ENCODE assay signal across 31 mouse cellular contexts in the genomic region with DNA sequence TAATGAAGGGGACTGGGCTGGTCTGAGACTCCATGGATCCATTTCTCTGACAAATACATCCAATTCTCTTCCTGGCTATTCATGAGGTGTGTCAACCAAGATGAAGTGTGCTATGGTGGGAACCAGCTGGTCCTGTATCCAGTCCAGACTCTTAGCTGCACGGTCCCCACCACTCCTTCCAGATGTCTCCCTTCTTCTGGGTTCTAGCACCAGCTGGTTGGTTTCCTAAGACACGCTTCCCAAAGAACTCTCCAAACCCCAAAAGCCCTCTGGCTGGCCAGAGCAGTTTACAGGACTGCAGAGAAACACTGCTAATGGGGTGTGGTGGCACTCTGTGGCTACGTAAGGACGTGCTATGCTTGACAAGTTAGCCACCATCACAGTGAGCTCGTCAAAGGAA. TPM values are rescaled to one million over a fixed set of nuclear protein-coding genes. Genes with fewer than 3 reads are reported as not detected.
A peak's percentile ranks its signal among the peaks of the same experiment; 100 is the strongest.
DNase-seq lines count a peak whose midpoint lies in the region; ATAC-seq lines count a peak whose summit lies in the region.
"Had no signal": no experiment of that assay in that cellular context is flagged by ENCODE, and none has a peak within 500 bp of the region (broad histone marks: within the 10 kb centered on the region; RNA-seq: fewer than 3 reads in every experiment).

No protein-coding gene starts in this region.

- H3K27ac ChIP-seq in heart, embryonic 10.5 days = no peak overlapping the region
- H3K27ac ChIP-seq in midbrain, embryonic 11.5 days (ENCODE audit: low read depth, low read length) = no peak overlapping the region
- H3K27ac ChIP-seq in midbrain, embryonic 10.5 days (replicated peaks) = no peak overlapping the region
- peak overlapping the region; percentile 72 for H3K27ac ChIP-seq in lung, embryonic 15.5 days
- H3K27ac ChIP-seq: forebrain, embryonic 13.5 days; heart, embryonic 13.5 days; hindbrain, embryonic 14.5 days; layer of hippocampus, adult 2 months; liver, embryonic 12.5 days had no signal

- H3K4me2 ChIP-seq in midbrain, embryonic 11.5 days = no peak overlapping the region
- no peak overlapping the region for H3K4me2 ChIP-seq in lung, embryonic 15.5 days
- H3K4me2 ChIP-seq: forebrain, embryonic 13.5 days; heart, embryonic 13.5 days; hindbrain, embryonic 14.5 days; liver, embryonic 12.5 days had no signal

- ATAC-seq in midbrain, embryonic 11.5 days (ENCODE audit: low FRiP score) = no peak
- ATAC-seq in lung, embryonic 15.5 days (ENCODE audit: borderline replicate concordance, extremely low read depth, low FRiP score, low TSS enrichment) = peak; percentile 97
- ATAC-seq: forebrain, embryonic 13.5 days; inflammation-experienced regulatory T-cells, adult 6 months; liver, embryonic 12.5 days; liver, postnatal 0 days had no signal

- intact Hi-C loops in heart, postnatal 10 days (cut with DNase I) = no loop called here

- 56% methylated on average over 5 of the region's 5 CpGs for WGBS in heart, embryonic 10.5 days
- 84% methylated on average over 5 of the region's 5 CpGs for WGBS in midbrain, embryonic 11.5 days
- 83% methylated on average over 5 of the region's 5 CpGs for WGBS in midbrain, embryonic 10.5 days
- WGBS in lung, embryonic 15.5 days = 32% methylated on average over 5 of the region's 5 CpGs

- H3K4me1 ChIP-seq in heart, embryonic 10.5 days = peaks cover 27% of the 10 kb centered on the region
- no peaks in the 10 kb centered on the region for H3K4me1 ChIP-seq in midbrain, embryonic 11.5 days (ENCODE audit: control insufficient read depth, insufficient read depth, low read length)
- peaks cover 8% of the 10 kb centered on the region for H3K4me1 ChIP-seq in midbrain, embryonic 10.5 days
- peaks cover 21% of the 10 kb centered on the region for H3K4me1 ChIP-seq in lung, embryonic 15.5 days
- H3K4me1 ChIP-seq: forebrain, embryonic 13.5 days had no signal

- no peaks in the 10 kb centered on the region for H3K27me3 ChIP-seq in heart, embryonic 10.5 days (ENCODE audit: insufficient read depth, poor library complexity, severe bottlenecking)
- no peaks in the 10 kb centered on the region for H3K27me3 ChIP-seq in midbrain, embryonic 11.5 days (ENCODE audit: control insufficient read depth, insufficient read depth, low read length)
- H3K27me3 ChIP-seq in midbrain, embryonic 10.5 days (ENCODE audit: low read depth, poor library complexity, severe bottlenecking) = peaks cover 16% of the 10 kb centered on the region
- H3K27me3 ChIP-seq in lung, embryonic 15.5 days = no peaks in the 10 kb centered on the region
- H3K27me3 ChIP-seq: forebrain, embryonic 13.5 days; heart, embryonic 13.5 days; liver, embryonic 12.5 days had no signal

- H3K9me3 ChIP-seq in heart, embryonic 10.5 days = no peaks in the 10 kb centered on the region
- no peaks in the 10 kb centered on the region for H3K9me3 ChIP-seq in midbrain, embryonic 11.5 days (ENCODE audit: control insufficient read depth, low read length)
- H3K9me3 ChIP-seq in midbrain, embryonic 10.5 days (replicated peaks) = no peaks in the 10 kb centered on the region
- no peaks in the 10 kb centered on the region for H3K9me3 ChIP-seq in lung, embryonic 15.5 days
- H3K9me3 ChIP-seq: forebrain, embryonic 13.5 days; heart, embryonic 13.5 days; liver, embryonic 12.5 days; megakaryocyte, embryonic 14.5 days had no signal

- peak; percentile 25 to 26 for DNase-seq in heart, postnatal 10 days
- DNase-seq in heart, embryonic 10.5 days (ENCODE audit: low spot score) = no peak
- DNase-seq in midbrain, embryonic 11.5 days (ENCODE audit: low spot score, missing footprints) = peak; percentile 37
- no peak for DNase-seq in midbrain, embryonic 10.5 days (ENCODE audit: low spot score)
- peak; percentile 72 for DNase-seq in lung, postnatal 25 days (ENCODE audit: low spot score)
- no peak for DNase-seq in retina, embryonic 14.5 days (ENCODE audit: low spot score)
- DNase-seq in yolk sac, embryonic 10.5 days (ENCODE audit: low spot score) = no peak
- DNase-seq: adrenal gland, adult 8-10 months; cerebellum, adult 8-10 months; cerebellum, postnatal 36 days; gastrocnemius, postnatal 14 days; heart, postnatal 4 days; layer of hippocampus, postnatal 36 days; left cerebral cortex, postnatal 4 days; liver, postnatal 0 days; midbrain, embryonic 14.5 days; right cerebral cortex, adult 18-20 months; right cerebral cortex, postnatal 4 days had no signal

- no peaks in the 10 kb centered on the region for H3K36me3 ChIP-seq in heart, embryonic 10.5 days
- H3K36me3 ChIP-seq in midbrain, embryonic 11.5 days (ENCODE audit: control insufficient read depth, insufficient read depth, low read length) = no peaks in the 10 kb centered on the region
- no peaks in the 10 kb centered on the region for H3K36me3 ChIP-seq in midbrain, embryonic 10.5 days
- no peaks in the 10 kb centered on the region for H3K36me3 ChIP-seq in lung, embryonic 15.5 days
- H3K36me3 ChIP-seq: G1E; heart, embryonic 13.5 days; liver, embryonic 12.5 days had no signal

- H3K4me3 ChIP-seq in heart, embryonic 10.5 days = no peak overlapping the region
- no peak overlapping the region for H3K4me3 ChIP-seq in midbrain, embryonic 11.5 days (ENCODE audit: low read depth, low read length)
- H3K4me3 ChIP-seq in midbrain, embryonic 10.5 days = no peak overlapping the region
- no peak overlapping the region for H3K4me3 ChIP-seq in lung, embryonic 15.5 days
- H3K4me3 ChIP-seq: forebrain, embryonic 13.5 days; heart, embryonic 13.5 days; layer of hippocampus, adult 2 months; liver, embryonic 12.5 days; megakaryocyte, embryonic 14.5 days had no signal

- H3K9ac ChIP-seq in midbrain, embryonic 11.5 days (ENCODE audit: low read length) = no peak overlapping the region
- H3K9ac ChIP-seq in lung, embryonic 15.5 days = no peak overlapping the region
- H3K9ac ChIP-seq: forebrain, embryonic 13.5 days; heart, embryonic 13.5 days; hindbrain, embryonic 14.5 days; liver, embryonic 12.5 days; liver, postnatal 0 days had no signal

RNA-seq across cellular contexts. Expression of a gene that starts 20.5 kb away (rescaled TPM):
- 1 to 10 TPM; 5.2 to 6.0 TPM for total RNA-seq in heart, postnatal 10 days (2021)
- 4.1 and 7.1 TPM in 2 replicates for polyA plus RNA-seq in heart, embryonic 10.5 days (2016; fragmentation: Nextera tagmentation; extraction: Ambion mirVana)
- polyA plus RNA-seq in midbrain, embryonic 11.5 days (2014; fragmentation: Nextera tagmentation; extraction: Ambion mirVana) = 23.2 and 26.0 TPM in 2 replicates
- 17.3 and 20.0 TPM in 2 replicates for polyA plus RNA-seq in midbrain, embryonic 10.5 days (2016; fragmentation: Nextera tagmentation; extraction: Ambion mirVana)
- 13.0 and 13.6 TPM in 2 replicates for polyA plus RNA-seq in lung, embryonic 15.5 days (2015; fragmentation: Nextera tagmentation; extraction: Ambion mirVana)
- polyA plus RNA-seq: G1E had no signal

RNA-seq across cellular contexts. Expression of a gene that starts 40.4 kb away (rescaled TPM):
- total RNA-seq in heart, postnatal 10 days (2021) = not detected
- polyA plus RNA-seq in heart, embryonic 10.5 days (2016; fragmentation: Nextera tagmentation; extraction: Ambion mirVana) = not detected in 2 replicates
- polyA plus RNA-seq in midbrain, embryonic 11.5 days (2014; fragmentation: Nextera tagmentation; extraction: Ambion mirVana) = 0.11 TPM in 1 of 2 replicates, not detected in the other
- polyA plus RNA-seq in midbrain, embryonic 10.5 days (2016; fragmentation: Nextera tagmentation; extraction: Ambion mirVana) = 0.07 TPM in 1 of 2 replicates, not detected in the other
- 0.14 and 0.19 TPM in 2 replicates for polyA plus RNA-seq in lung, embryonic 15.5 days (2015; fragmentation: Nextera tagmentation; extraction: Ambion mirVana)
- total RNA-seq: adrenal gland, adult 8-10 months; G1E; gastrocnemius, postnatal 14 days; granulocyte monocyte progenitor cell, adult 5-6 weeks; heart, postnatal 4 days; layer of hippocampus, adult 2 months; layer of hippocampus, postnatal 36 days; left cerebral cortex, postnatal 4 days; monocyte, adult 5-6 weeks had no signal
- polyA plus RNA-seq: forebrain, embryonic 13.5 days; G1E; heart, embryonic 13.5 days; hindbrain, embryonic 14.5 days; inflammation-experienced regulatory T-cells, adult 6 months; liver, embryonic 12.5 days; liver, postnatal 0 days; neural tube, embryonic 14.5 days; spleen, adult 2 months had no signal

Comparison
In these comparisons a context has a peak if more than half of its experiments do, and no peak if none do; other contexts are left out.
1. DNase-seq: peak in heart, postnatal 10 days (2 of 2), midbrain, embryonic 11.5 days (single experiment) and lung, postnatal 25 days (single experiment); none in heart, embryonic 10.5 days (single experiment), midbrain, embryonic 10.5 days (single experiment), retina, embryonic 14.5 days (single experiment) and yolk sac, embryonic 10.5 days (single experiment).